Mouse (Mus musculus) heart, embryonic 16.5 days (tissue): ENCODE results near the gene Zranb3. TPM values are rescaled to one million over a fixed set of nuclear protein-coding genes. Genes with fewer than 3 reads are reported as not detected.
"Not testable (repeated sequence)": the region's sequence is repeated elsewhere in the genome, so short reads cannot be mapped to it uniquely, and the experiment has no call there.

ENCODE experiments used
- ATAC-seq: fragments of 200-750 bp; cut with Nextera tagmentation; replicated peaks from 2 replicates; pipeline ENCODE4 v1.8.0; 2017; ENCODE audit warnings: moderate number of reproducible peaks; ENCODE audit not compliant: insufficient read depth, low FRiP score; ENCODE audit errors: extremely low read depth
- H3K27ac ChIP-seq: fragments of 300-500 bp; sonication (generic); 2 replicates; pipeline ENCODE4 v1.5.1; 2014; ENCODE audit warnings: mild to moderate bottlenecking, low read length, control low read depth, moderate library complexity
- H3K27me3 ChIP-seq: fragments of 300-500 bp; sonication (generic); 2 replicates; pipeline ENCODE4 v1.6.1; 2014; ENCODE audit warnings: low read length, mixed read lengths; ENCODE audit not compliant: control insufficient read depth, insufficient read depth
- H3K36me3 ChIP-seq: fragments of 300-500 bp; sonication (generic); 2 replicates; pipeline ENCODE4 v1.6.1; 2014; ENCODE audit not compliant: control insufficient read depth, insufficient read depth
- H3K4me1 ChIP-seq: fragments of 300-500 bp; sonication (generic); 2 replicates; pipeline ENCODE4 v1.6.1; 2014; ENCODE audit warnings: low read length, mixed read lengths; ENCODE audit not compliant: control insufficient read depth, insufficient read depth
- H3K4me2 ChIP-seq: fragments of 300-500 bp; sonication (generic); 2 replicates; pipeline ENCODE4 v1.6.1; 2014; ENCODE audit warnings: low read depth, mild to moderate bottlenecking, control low read depth, low read length
- H3K4me3 ChIP-seq: fragments of 300-500 bp; sonication (generic); 2 replicates; pipeline ENCODE4 v1.5.1; 2014; ENCODE audit warnings: mild to moderate bottlenecking, control low read depth, low read length
- H3K9ac ChIP-seq: fragments of 300-500 bp; sonication (generic); 2 replicates; pipeline ENCODE4 v1.6.1; 2014; ENCODE audit warnings: low read length, control low read depth
- H3K9me3 ChIP-seq: fragments of 300-500 bp; sonication (generic); replicated peaks from 2 replicates; pipeline ENCODE4 v1.6.1; 2016; ENCODE audit warnings: low read length; ENCODE audit not compliant: control insufficient read depth
- WGBS: fragments of 180-500 bp; shearing (Covaris S2); extraction: QIAGEN DNeasy Blood & Tissue Kit; methylation state at CpG from one replicate; pipeline ENCODE4 v1.1.7; 2014; 5-methylcytosine and 5-hydroxymethylcytosine counted together
- polyA plus RNA-seq: library from polyadenylated mRNA; unstranded; fragments of >200 nt; fragmentation: Nextera tagmentation; extraction: Ambion mirVana; gene quantifications from 2 replicates; pipeline ENCODE4 v1.2.1, GENCODE M21; 2015

The Zranb3 gene
- polyA plus RNA-seq, 1 experiment from 2014 or later, result 7.1 TPM

DNA sequence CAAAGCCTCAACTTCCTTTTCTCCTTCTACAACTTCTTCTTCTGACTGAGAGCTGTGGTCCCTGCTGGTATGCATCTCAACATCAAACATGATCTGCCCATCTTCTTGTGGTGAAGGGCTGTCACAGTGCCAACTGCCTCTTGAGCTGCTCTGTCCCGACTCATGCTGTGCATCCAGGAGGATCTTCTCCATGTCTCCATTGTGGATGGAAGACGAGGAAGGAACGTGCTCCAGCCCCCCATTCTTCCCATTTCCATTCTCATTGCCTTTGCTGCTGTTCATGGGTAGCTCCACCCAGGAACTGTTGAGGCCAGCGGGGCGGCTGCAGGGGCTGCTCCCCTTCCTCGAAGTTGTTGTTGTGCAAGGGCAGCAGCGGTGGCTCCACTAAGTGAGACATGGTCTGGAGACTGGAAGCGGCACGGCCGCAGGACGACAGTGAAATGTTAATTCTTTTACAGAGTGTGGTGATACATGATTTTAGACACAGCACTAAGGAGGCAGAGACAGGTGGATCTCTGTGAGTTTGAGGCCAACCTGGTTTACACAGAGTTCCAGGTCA, 96.7 kb downstream of the Zranb3 start:
- not testable (repeated sequence) for ATAC-seq, H3K9me3 ChIP-seq, H3K36me3 ChIP-seq, H3K4me3 ChIP-seq, H3K9ac ChIP-seq, H3K27ac ChIP-seq, H3K4me2 ChIP-seq, H3K4me1 ChIP-seq, H3K27me3 ChIP-seq
- WGBS, result 84% methylated on average over 11 of the region's 11 CpGs

DNA sequence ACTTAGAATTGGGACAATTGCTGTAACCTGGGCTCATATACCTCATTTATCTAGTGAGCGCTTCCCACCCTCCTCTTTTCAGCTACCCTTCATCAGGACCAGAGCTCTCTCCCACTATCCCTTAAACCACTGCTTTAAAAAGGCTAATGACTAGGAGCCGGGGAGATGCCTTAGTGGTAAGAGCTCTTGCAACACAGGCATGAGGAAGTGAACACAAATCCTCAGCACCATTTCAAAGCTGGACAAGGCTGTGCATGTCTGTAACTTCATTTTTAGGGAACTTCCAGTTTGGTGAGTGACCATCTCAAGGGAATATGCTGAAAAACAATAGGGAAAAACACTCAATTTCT, 98.5 kb downstream of the Zranb3 start:
- no peak overlapping the region for H3K4me2 ChIP-seq
- no peak overlapping the region for H3K27ac ChIP-seq
- no peak overlapping the region for H3K4me3 ChIP-seq
- no peaks in the 10 kb centered on the region for H3K36me3 ChIP-seq
- 72% methylated on average over 2 of the region's 2 CpGs for WGBS
- no peak for ATAC-seq
- H3K4me1 ChIP-seq, result no peaks in the 10 kb centered on the region
- H3K27me3 ChIP-seq, result no peaks in the 10 kb centered on the region
- H3K9me3 ChIP-seq, result no peaks in the 10 kb centered on the region
- H3K9ac ChIP-seq, result no peak overlapping the region

DNA sequence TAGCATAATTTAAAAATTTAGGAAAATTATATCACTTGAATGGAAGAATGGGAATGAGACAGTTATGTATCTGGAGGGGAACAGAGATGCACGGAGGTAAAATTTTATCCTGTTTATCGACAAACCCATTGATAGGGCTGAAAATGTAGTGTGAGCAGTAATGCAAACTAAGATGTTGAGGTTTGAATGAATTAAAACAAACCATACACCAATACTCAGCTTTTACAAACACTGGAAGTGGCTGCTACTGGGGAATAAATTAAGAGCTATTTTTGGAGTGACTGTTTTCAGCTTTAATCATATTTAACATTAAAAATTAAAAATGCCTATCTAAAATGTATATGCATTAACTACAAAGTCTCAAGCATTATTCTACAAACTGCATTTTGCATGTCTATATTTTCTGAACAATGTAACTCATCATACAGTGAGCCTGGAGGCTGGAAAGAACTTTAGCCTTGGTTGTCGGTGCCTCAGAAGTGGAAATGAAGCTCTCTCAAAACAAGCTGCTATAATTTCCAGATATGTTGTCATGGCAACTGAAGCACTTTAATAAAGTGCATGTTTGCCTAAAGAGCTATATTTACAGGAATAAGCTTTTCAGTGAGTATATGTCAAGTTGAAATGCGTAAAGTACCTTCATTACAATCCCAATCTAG, 99.0 kb downstream of the Zranb3 start:
- no peaks in the 10 kb centered on the region for H3K4me1 ChIP-seq
- no peak overlapping the region for H3K9ac ChIP-seq
- H3K27me3 ChIP-seq, result no peaks in the 10 kb centered on the region
- no peak overlapping the region for H3K27ac ChIP-seq
- 91% methylated on average over 4 of the region's 4 CpGs for WGBS
- H3K36me3 ChIP-seq, result no peaks in the 10 kb centered on the region
- no peak overlapping the region for H3K4me2 ChIP-seq
- H3K9me3 ChIP-seq, result no peaks in the 10 kb centered on the region
- ATAC-seq, result no peak
- H3K4me3 ChIP-seq, result no peak overlapping the region

DNA sequence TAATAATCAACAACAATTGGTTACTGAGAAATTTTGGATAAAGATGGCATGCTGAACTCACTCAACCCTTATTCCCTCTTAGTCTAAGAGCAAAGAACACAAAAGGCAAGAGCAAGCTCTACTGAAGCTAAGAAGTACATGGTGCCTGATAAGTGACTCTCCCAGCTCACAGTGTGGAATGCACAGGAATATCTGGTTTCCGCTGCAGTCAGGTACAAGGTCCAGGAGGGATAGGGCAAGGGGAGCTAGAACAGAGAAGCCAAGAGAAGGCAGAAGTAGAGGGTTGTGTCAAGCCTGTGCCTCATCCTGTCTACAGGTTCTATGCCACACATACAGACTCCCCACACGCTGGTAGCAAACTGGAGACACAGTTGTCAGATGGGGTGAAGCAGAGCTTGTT, 100.7 kb downstream of the Zranb3 start:
- no peak for ATAC-seq
- no peaks in the 10 kb centered on the region for H3K27me3 ChIP-seq
- no peak overlapping the region for H3K4me2 ChIP-seq
- WGBS, result 73% methylated on average over 2 of the region's 2 CpGs
- no peaks in the 10 kb centered on the region for H3K4me1 ChIP-seq
- H3K9ac ChIP-seq, result no peak overlapping the region
- no peaks in the 10 kb centered on the region for H3K9me3 ChIP-seq
- no peaks in the 10 kb centered on the region for H3K36me3 ChIP-seq
- no peak overlapping the region for H3K4me3 ChIP-seq
- H3K27ac ChIP-seq, result no peak overlapping the region

DNA sequence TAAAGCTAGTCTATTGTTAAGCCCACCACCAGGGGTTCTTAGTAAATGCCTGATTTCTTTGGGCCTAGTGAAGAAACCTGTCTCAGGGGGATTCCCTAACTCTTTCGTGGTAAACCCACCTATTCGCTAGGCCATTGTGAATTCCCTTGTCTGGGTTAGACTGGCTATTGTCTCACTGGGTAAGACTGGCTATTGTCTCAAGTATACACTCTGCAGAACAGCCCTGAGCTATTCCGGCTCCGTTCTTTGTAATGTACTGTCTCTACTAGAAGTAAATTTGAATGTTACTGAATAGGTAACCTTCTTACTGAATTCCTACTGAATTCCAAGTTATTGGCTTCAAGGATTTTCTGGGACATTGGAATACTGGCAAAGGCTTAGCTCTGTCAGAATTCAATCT, 101.9 kb downstream of the Zranb3 start:
- H3K4me2 ChIP-seq, H3K4me1 ChIP-seq, H3K27me3 ChIP-seq, H3K27ac ChIP-seq, H3K9ac ChIP-seq, H3K36me3 ChIP-seq, ATAC-seq, H3K4me3 ChIP-seq, H3K9me3 ChIP-seq: not testable (repeated sequence)
- WGBS, result 89% methylated on average over 4 of the region's 4 CpGs

GRCm38 (mm10) chr1:127993892-127994291, 109.0 kb downstream of the Zranb3 start:
- no peak for ATAC-seq
- H3K4me3 ChIP-seq, result no peak overlapping the region
- 91% methylated on average over 4 of the region's 4 CpGs for WGBS
- H3K9ac ChIP-seq, result no peak overlapping the region
- H3K4me2 ChIP-seq, result no peak overlapping the region
- H3K36me3 ChIP-seq, result no peaks in the 10 kb centered on the region
- no peak overlapping the region for H3K27ac ChIP-seq
- H3K4me1 ChIP-seq, result peaks cover 13% of the 10 kb centered on the region
- H3K9me3 ChIP-seq, result no peaks in the 10 kb centered on the region
- H3K27me3 ChIP-seq, result no peaks in the 10 kb centered on the region

GRCm38 (mm10) chr1:127989876-127990731, 112.7 kb downstream of the Zranb3 start:
- H3K36me3 ChIP-seq, result no peaks in the 10 kb centered on the region
- H3K27me3 ChIP-seq, result no peaks in the 10 kb centered on the region
- 39% methylated on average over 9 of the region's 9 CpGs for WGBS
- H3K27ac ChIP-seq, result peak overlapping the region; percentile 66
- H3K4me3 ChIP-seq, result no peak overlapping the region
- H3K4me2 ChIP-seq, result peak overlapping the region; percentile 50
- ATAC-seq, result peak; percentile 72
- H3K9me3 ChIP-seq, result no peaks in the 10 kb centered on the region
- peaks cover 13% of the 10 kb centered on the region for H3K4me1 ChIP-seq
- peak overlapping the region; percentile 48 for H3K9ac ChIP-seq

GRCm38 (mm10) chr1:127989387-127989786, 113.5 kb downstream of the Zranb3 start:
- Histone ChIP-seq H3K27me3 (no peaks in the 10 kb centered on the region), H3K4me1 (peaks cover 13% of the 10 kb centered on the region), H3K4me3 (no peak overlapping the region), H3K9me3 (no peaks in the 10 kb centered on the region), H3K36me3 (no peaks in the 10 kb centered on the region), H3K9ac (no peak overlapping the region), H3K4me2 (no peak overlapping the region), H3K27ac (peak overlapping the region; percentile 66; the same call in 1 of the 2 replicates)
- no peak for ATAC-seq
- WGBS, result 68% methylated on average over 4 of the region's 4 CpGs

- Histone ChIP-seq H3K4me1 (peaks cover 13% of the 10 kb centered on the region), H3K9ac (no peak overlapping the region), H3K4me3 (no peak overlapping the region), H3K27me3 (no peaks in the 10 kb centered on the region), H3K27ac (no peak overlapping the region), H3K36me3 (no peaks in the 10 kb centered on the region), H3K9me3 (no peaks in the 10 kb centered on the region), H3K4me2 (no peak overlapping the region)
- ATAC-seq, result no peak
- WGBS, result 78% methylated on average over 3 of the region's 3 CpGs
Measured at GRCm38 (mm10) chr1:127988246-127988645, 114.6 kb downstream of the Zranb3 start.
